Mouse (Mus musculus): ENCODE results near the gene C1ra. TPM values are rescaled to one million over a fixed set of nuclear protein-coding genes. Genes with fewer than 3 reads are reported as not detected.
"Not testable (repeated sequence)": the region's sequence is repeated elsewhere in the genome, so short reads cannot be mapped to it uniquely, and the experiment has no call there.

C1ra gene
- polyA plus RNA-seq, 1 experiment from 2014 or later: 0.06 TPM

DNA sequence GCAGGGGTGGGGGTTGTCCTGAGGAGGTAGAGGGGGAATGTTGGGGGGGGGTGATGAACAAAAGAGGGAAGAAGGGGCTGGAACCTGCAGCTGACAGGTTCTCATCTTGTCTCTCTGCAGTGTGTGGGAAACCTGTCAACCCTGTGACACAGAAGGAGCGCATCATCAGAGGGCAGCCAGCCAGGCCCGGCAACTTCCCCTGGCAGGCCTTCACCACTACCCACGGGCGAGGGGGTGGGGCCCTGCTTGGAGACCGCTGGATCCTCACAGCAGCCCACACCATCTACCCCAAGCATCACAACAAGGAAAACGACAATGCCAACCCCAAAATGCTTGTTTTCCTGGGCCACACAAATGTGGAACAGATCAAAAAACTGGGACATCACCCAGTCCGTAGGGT is 9.9 kb downstream of the C1ra start:
- not testable (repeated sequence) for H3K9ac ChIP-seq; ATAC-seq (ENCODE audit: low FRiP score, low read depth); H3K27ac ChIP-seq; H3K4me1 ChIP-seq; H3K4me2 ChIP-seq (replicated peaks); H3K9me3 ChIP-seq; H3K27me3 ChIP-seq (replicated peaks); H3K4me3 ChIP-seq; H3K36me3 ChIP-seq
- 67% methylated on average over 7 of the region's 7 CpGs for WGBS

DNA sequence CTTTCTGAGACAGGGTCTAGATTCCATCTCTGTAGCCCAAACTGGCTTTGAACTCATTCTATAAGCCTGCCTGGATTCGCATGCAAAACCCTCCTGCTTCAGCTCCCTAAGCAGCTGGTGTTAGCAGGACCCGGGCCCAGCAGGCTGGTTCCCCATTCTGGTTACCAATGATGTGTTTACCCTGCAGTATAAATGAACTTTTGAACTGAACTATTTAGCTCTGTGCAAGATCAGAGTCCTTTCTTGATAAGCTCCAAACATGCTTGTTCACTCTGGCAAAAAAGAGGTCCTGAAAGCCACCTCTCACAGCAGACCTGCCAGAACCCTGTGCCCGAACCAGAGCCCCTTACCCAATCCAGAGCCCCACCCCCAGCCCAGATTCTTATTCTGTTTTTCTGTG is 15.7 kb downstream of the C1ra start:
- Histone ChIP-seq H3K4me3 (no peak overlapping the region), H3K4me1 (no peaks in the 10 kb centered on the region), H3K9me3 (no peaks in the 10 kb centered on the region), H3K27me3 (replicated peaks) (no peaks in the 10 kb centered on the region), H3K9ac (no peak overlapping the region), H3K27ac (no peak overlapping the region), H3K36me3 (no peaks in the 10 kb centered on the region), H3K4me2 (replicated peaks) (no peak overlapping the region)
- whole genome bisulfite sequencing: 80% methylated on average over 3 of the region's 3 CpGs
- no peak for ATAC-seq (ENCODE audit: low FRiP score, low read depth)

DNA sequence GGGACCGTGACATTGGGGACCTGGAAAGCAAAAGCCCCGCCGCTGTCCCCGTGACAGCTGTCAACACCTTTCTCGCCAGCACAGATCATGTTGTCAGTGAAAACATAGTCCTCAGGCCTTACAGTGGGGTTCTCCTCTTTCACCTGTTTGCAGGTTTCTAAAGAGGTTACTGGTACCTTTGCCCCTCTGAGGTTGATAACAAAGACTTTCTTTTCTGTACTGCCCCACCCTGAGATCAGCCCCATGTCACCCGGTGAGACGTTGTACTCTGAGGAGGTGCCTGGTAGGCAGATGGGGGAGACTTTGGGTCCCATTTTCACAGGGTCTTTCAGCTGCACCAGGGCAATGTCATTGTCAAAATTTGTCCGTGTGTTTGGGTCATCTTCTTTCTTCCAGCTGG is 18.9 kb downstream of the C1ra start:
- H3K27me3 ChIP-seq (replicated peaks): no peaks in the 10 kb centered on the region
- no peaks in the 10 kb centered on the region for H3K36me3 ChIP-seq
- ATAC-seq (ENCODE audit: low FRiP score, low read depth): no peak
- H3K9me3 ChIP-seq: no peaks in the 10 kb centered on the region
- no peaks in the 10 kb centered on the region for H3K4me1 ChIP-seq
- H3K9ac ChIP-seq: no peak overlapping the region
- H3K4me2 ChIP-seq (replicated peaks): no peak overlapping the region
- 89% methylated on average over 8 of the region's 8 CpGs for WGBS
- H3K27ac ChIP-seq: no peak overlapping the region
- H3K4me3 ChIP-seq: no peak overlapping the region

DNA sequence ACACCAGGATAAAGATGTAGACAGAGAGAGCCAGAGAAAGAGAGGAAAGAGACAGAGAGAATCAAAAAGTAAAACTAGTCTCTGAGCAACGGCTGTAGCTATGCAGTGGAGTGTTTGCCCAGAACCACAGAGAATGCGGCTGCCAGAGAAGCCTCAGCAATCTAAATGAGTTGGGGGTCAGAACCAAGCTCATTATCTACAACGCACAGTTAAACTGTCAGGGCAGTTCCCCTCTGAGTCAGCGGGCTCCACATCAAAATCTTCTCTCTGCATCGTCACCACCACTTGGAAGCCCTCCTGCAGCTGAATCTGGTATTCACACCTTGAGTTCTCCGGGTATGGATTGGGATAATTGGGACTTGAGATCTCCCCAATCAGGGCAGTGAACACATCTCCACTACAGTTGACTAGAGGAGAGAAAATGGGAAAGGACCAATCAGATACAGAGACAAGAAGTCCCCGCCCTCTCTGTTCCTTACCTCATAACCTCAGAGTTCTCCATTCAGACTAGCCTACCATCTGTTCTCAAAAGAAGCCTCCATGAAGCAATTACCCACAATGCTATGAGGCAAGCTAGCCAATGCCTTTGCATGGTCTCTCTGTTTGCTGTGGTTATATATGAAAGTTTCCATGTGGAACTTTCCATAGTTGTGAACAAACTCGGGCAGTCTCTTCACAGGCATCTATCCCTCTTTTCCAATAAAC is 24.1 kb downstream of the C1ra start:
- H3K9me3 ChIP-seq; H3K4me1 ChIP-seq; H3K36me3 ChIP-seq; ATAC-seq (ENCODE audit: low FRiP score, low read depth); H3K4me2 ChIP-seq (replicated peaks); H3K4me3 ChIP-seq; H3K9ac ChIP-seq; H3K27ac ChIP-seq; H3K27me3 ChIP-seq (replicated peaks): not testable (repeated sequence)
- WGBS: 83% methylated on average over 8 of the region's 8 CpGs

DNA sequence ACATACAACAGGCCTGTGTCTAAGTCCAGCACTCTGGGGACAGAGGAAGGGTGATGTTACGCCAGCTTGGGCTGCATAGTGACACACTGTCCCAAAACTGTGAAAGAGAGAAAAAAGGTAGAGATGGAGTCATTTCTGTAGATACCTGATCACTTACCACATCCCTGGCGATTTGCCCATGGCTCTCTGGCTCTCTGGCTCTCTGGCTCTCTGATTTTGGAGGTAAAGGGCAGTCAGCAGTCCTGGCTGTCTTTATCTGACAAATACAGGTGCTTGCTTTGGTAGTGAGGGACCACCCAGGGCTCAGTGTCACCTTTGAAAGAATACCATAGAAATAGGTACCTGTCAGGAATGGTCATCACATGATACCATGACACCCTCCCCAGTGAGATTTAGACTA is 29.0 kb downstream of the C1ra start:
- H3K4me1 ChIP-seq; H3K27me3 ChIP-seq (replicated peaks); H3K4me2 ChIP-seq (replicated peaks); H3K27ac ChIP-seq; H3K4me3 ChIP-seq; H3K9me3 ChIP-seq; ATAC-seq (ENCODE audit: low FRiP score, low read depth); H3K36me3 ChIP-seq; H3K9ac ChIP-seq: not testable (repeated sequence)
- WGBS: 76% methylated on average over 2 of the region's 2 CpGs

DNA sequence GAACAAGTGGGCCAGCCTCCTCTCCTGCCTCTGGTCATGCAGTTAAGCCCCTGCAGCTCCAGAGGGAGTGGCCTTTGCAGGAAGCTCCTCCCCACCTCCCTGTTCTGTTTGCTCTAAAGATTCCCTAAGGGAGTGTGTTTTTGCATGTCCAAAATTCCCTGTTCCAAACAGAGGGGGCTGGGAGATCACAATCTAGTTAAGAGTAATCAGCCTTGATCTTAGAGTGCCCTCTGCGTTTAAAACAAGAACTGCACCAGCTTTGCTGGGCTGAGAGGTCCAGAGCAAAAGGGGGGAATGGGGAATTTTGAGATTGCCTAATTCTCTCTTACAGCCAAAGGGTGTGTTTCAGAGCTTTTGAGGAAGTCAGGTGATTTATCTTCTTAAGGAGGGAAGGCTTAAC is 30.1 kb downstream of the C1ra start, which contains the start of gene C1s1:
C1s1 (minus strand) TSS at position 76 of the 400 bp plus-strand sequence.
- WGBS: 2% methylated on average over 1 of the region's 1 CpGs

DNA sequence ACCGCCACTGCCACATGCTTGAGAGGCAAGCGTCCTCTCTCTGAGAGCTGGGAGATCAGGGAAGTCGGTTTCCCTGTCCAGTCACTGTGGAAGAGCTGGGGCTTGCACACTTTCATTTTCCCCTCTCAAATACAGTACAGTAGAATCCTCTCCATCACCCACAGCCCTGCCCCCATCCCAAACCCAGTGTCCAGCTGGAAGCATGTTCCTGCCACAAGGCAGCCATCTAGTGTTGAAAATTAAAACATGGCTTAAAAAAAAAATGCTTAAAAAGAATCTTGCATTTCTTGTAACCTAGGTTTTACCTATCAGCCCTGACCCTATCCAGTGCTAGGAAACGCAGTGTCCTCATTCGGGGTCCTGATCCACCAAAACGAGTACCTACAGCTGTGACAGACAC is 32.3 kb downstream of the C1ra start:
- Histone ChIP-seq H3K4me3 (no peak overlapping the region), H3K9ac (no peak overlapping the region), H3K9me3 (no peaks in the 10 kb centered on the region), H3K4me1 (no peaks in the 10 kb centered on the region), H3K27me3 (replicated peaks) (no peaks in the 10 kb centered on the region), H3K27ac (no peak overlapping the region), H3K4me2 (replicated peaks) (no peak overlapping the region), H3K36me3 (no peaks in the 10 kb centered on the region)
- 95% methylated on average over 6 of the region's 6 CpGs for WGBS
- ATAC-seq (ENCODE audit: low FRiP score, low read depth): no peak

More for the DNA sequence above, 30.1 kb downstream of the C1ra start, which contains the start of gene C1s1:
- not testable (repeated sequence) for H3K9me3 ChIP-seq; H3K4me1 ChIP-seq; H3K4me2 ChIP-seq (replicated peaks); H3K27me3 ChIP-seq (replicated peaks); H3K4me3 ChIP-seq; ATAC-seq (ENCODE audit: low FRiP score, low read depth); H3K36me3 ChIP-seq; H3K9ac ChIP-seq; H3K27ac ChIP-seq

DNA sequence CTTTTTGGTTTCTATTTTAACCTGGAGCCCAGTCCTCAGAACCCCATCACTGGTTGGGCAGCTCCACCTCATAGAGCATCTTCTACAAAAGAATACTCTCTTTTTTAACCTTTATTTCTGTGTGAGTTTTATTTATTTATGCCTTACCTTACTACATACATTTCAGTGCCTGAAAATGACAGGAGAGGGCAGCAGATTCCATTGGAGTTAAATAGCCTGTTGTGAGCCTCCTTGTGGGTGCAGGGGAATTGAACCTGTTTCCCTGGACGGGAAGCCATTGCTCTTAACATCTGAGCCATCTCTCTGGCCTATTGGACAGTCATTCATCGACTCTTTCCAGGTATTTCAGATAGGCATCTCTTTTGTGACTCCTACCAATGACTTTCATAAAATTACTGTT is 33.2 kb downstream of the C1ra start:
- 90% methylated on average over 2 of the region's 2 CpGs for WGBS
- H3K4me3 ChIP-seq: no peak overlapping the region
- H3K9ac ChIP-seq: no peak overlapping the region
- no peaks in the 10 kb centered on the region for H3K4me1 ChIP-seq
- ATAC-seq (ENCODE audit: low FRiP score, low read depth): no peak
- no peaks in the 10 kb centered on the region for H3K27me3 ChIP-seq (replicated peaks)
- peaks cover 4% of the 10 kb centered on the region; the same call in 1 of the 2 replicates for H3K9me3 ChIP-seq
- H3K4me2 ChIP-seq (replicated peaks): no peak overlapping the region
- H3K36me3 ChIP-seq: no peaks in the 10 kb centered on the region
- H3K27ac ChIP-seq: no peak overlapping the region

DNA sequence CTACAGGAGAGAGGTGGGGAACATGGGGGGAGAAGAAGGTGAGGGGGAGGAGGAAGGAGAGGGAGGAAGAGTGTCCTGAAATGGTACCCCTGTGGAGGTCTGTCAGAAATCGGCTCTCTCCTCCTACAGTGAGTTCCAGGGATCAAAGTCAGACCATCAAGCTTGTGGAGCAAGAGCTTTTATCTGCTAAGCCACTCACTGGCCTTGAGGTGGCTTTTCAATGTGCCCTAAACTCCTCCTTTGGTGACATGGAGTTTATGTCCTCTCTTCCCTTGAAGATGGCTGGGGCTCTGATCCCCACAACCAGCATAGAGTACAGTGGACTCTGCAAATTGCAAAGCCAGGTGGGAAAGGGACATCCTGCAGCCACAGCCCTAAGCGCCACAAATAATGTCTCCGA is 35.8 kb downstream of the C1ra start:
- not testable (repeated sequence) for ATAC-seq (ENCODE audit: low FRiP score, low read depth); H3K4me1 ChIP-seq; H3K4me2 ChIP-seq (replicated peaks); H3K4me3 ChIP-seq; H3K36me3 ChIP-seq; H3K27me3 ChIP-seq (replicated peaks); H3K27ac ChIP-seq; H3K9ac ChIP-seq
- H3K9me3 ChIP-seq: peaks cover 12% of the 10 kb centered on the region; the same call in 1 of the 2 replicates
- 91% methylated on average over 3 of the region's 3 CpGs for whole genome bisulfite sequencing

DNA sequence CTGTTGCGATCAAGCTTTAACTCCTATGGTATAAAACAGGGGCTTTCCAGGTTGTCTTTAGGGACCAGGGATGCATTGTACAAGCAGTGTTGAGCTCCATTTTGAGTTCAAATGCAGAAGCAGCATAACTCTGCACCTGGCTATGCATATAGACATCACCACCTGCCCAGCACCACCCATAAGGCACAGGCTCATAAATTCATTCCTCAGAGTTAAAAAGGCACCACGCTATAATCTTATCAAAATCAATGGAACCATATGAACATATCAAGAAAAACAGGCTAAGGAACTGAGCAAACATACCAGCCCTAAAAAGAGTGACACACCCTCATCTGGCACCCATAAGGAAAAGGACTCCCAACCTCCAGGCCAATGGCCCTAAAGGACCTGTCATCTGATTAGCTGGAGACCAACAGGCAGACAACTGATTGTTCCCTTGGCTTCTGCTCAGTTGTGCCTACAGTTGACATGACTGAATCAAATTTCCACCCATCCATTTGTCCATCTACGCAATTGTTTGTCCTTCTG is 36.9 kb downstream of the C1ra start:
- Histone ChIP-seq H3K9ac (no peak overlapping the region), H3K27ac (no peak overlapping the region), H3K36me3 (no peaks in the 10 kb centered on the region), H3K9me3 (peaks cover 12% of the 10 kb centered on the region; the same call in 1 of the 2 replicates), H3K4me2 (replicated peaks) (no peak overlapping the region), H3K4me3 (no peak overlapping the region), H3K27me3 (replicated peaks) (no peaks in the 10 kb centered on the region), H3K4me1 (no peaks in the 10 kb centered on the region)
- WGBS: 88% methylated on average over 3 of the region's 3 CpGs
- no peak for ATAC-seq (ENCODE audit: low FRiP score, low read depth)

DNA sequence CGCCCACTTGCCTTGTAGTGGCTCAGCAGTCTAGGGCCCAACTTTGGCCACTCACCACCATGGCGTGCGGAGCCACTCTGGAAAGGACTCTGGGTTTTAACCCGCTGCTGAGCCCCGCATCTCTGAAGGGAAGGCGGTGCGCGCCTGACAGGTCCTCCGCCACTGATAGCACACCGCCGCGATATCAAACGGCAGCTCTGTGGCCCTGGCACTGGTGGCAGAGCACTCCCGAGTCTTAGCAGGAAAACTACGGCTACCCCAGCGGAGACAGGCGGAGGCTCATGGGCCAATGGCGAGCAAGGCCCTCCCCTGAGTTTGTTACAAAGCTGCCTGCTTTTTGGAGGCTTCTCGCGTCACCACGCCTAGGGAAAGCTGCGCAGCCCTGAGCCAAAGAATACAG is 40.6 kb downstream of the C1ra start:
- H3K9me3 ChIP-seq: peaks cover 12% of the 10 kb centered on the region; the same call in 1 of the 2 replicates
- H3K4me2 ChIP-seq (replicated peaks): no peak overlapping the region
- no peak for ATAC-seq (ENCODE audit: low FRiP score, low read depth)
- H3K4me3 ChIP-seq: no peak overlapping the region
- H3K4me1 ChIP-seq: no peaks in the 10 kb centered on the region
- WGBS: 67% methylated on average over 22 of the region's 22 CpGs
- no peaks in the 10 kb centered on the region for H3K36me3 ChIP-seq
- H3K27me3 ChIP-seq (replicated peaks): no peaks in the 10 kb centered on the region
- no peak overlapping the region for H3K27ac ChIP-seq
- no peak overlapping the region for H3K9ac ChIP-seq

DNA sequence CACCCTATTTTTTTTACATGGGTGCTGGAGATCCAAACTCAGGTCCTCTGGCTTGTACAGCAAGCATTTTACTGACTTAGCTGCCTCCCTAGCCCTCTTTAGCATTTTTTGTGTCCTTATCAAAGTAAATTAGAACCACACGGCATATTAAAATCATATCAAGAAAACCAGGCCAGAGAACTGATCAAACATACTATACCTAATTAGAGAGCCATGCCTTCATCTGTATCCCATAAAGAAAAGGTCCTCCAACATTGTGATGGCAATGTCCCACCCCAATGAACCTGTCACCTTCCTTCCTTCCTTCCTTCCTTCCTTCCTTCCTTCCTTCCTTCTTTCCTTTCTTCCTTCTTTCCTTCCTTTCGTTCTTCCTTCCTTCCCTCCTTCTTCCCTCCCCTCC is 43.8 kb downstream of the C1ra start:
- not testable (repeated sequence) for H3K27ac ChIP-seq; ATAC-seq (ENCODE audit: low FRiP score, low read depth); H3K36me3 ChIP-seq; H3K9ac ChIP-seq; H3K4me1 ChIP-seq; H3K4me2 ChIP-seq (replicated peaks); H3K4me3 ChIP-seq; H3K9me3 ChIP-seq; H3K27me3 ChIP-seq (replicated peaks)
- WGBS: 81% methylated on average over 2 of the region's 2 CpGs

DNA sequence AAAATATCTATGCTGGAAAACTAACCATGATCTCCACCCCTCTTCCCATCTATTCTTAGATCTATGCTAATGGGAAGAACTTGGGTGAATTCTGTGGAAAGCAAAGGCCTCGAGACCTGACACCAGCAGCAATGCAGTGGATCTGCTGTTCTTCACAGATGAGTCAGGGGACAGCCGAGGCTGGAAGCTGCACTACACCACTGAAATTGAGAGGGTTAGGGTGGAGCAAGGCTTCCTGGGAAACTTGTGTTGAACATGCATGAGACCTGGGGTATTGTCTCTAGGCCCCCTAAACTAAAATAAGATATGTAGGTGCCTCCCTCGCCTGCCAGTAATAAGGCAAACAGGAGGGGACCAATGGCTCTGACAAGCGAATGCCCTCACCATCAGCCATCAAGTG is 49.0 kb downstream of the C1ra start:
- H3K4me1 ChIP-seq; H3K4me2 ChIP-seq (replicated peaks); H3K9me3 ChIP-seq; H3K27me3 ChIP-seq (replicated peaks); H3K4me3 ChIP-seq; H3K36me3 ChIP-seq; H3K27ac ChIP-seq; ATAC-seq (ENCODE audit: low FRiP score, low read depth); H3K9ac ChIP-seq: not testable (repeated sequence)
- WGBS: 91% methylated on average over 4 of the region's 4 CpGs

All from neural tube, embryonic 12.5 days (tissue).